Mouse (Mus musculus): ENCODE results near the gene Ccr8. TPM values are rescaled to one million over a fixed set of nuclear protein-coding genes. Genes with fewer than 3 reads are reported as not detected.

Ccr8 gene
- polyA plus RNA-seq (2012; rRNA removed) = 1.6 and 2.4 TPM in 2 replicates
- polyA plus RNA-seq (2014; fragmentation: Nextera tagmentation; extraction: Ambion mirVana) = 3.4 and 4.0 TPM in 2 replicates

DNA sequence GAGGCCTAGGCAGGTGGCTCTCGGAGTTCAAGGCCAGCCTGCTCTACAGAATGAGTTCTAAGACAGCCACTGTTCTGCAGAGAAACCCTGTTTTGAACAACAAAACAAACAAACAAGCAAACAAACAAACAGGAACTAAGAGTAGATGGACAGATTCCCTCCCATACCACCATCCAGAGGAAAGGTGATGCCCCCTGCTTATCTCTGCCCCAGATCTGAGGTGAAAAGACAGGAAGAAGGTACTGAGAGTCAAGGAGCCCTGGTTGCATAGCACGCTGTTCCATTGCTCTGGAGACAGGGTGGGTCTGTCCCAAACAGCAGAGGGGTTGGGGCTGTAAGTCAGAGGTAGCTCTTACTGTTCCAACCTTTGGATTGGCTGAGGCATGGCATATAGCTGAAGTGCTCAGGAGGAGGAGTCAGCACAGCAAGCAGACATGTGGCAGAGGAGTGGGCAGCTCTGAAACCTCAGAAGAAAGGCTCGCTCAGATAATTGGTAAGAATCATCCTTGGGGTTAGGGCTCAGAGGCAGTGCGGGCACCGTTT, at the start of gene Ccr8:
TSS of gene Ccr8 (plus strand) at position 419 of the 543 bp plus-strand sequence.
- TF ChIP-seq POLR2A (IDR thresholded peaks at IDR 0.05; ENCODE audit: borderline replicate concordance, extremely low read depth, insufficient read depth, insufficient read length) = no peak
- ATAC-seq (ENCODE audit: low FRiP score, low read depth) (no peak), DNase-seq (ENCODE audit: low spot score) (no peak)
- H3K27me3 ChIP-seq (ENCODE audit: control insufficient read depth, insufficient read depth, low read length) = no peaks in the 10 kb centered on the region
- no peaks in the 10 kb centered on the region for H3K4me1 ChIP-seq (ENCODE audit: control insufficient read depth, insufficient read depth, low read length)
- no peak within 1 kb of the TSS for H3K4me2 ChIP-seq (replicated peaks; ENCODE audit: low read depth, low read length, severe bottlenecking)
- no peaks in the 10 kb centered on the region for H3K36me3 ChIP-seq (ENCODE audit: control insufficient read depth, insufficient read depth, low read length)
- H3K4me3 ChIP-seq (replicated peaks; ENCODE audit: low read length) = no peak within 1 kb of the TSS
- H3K27ac ChIP-seq (replicated peaks; ENCODE audit: low read depth, low read length) = no peak within 1 kb of the TSS
- WGBS = 75% methylated on average over 5 of the region's 5 CpGs
- no peak within 1 kb of the TSS for H3K9ac ChIP-seq (ENCODE audit: low read depth, low read length, severe bottlenecking)
- no peaks in the 10 kb centered on the region for H3K9me3 ChIP-seq (ENCODE audit: control insufficient read depth, low read length)

DNA sequence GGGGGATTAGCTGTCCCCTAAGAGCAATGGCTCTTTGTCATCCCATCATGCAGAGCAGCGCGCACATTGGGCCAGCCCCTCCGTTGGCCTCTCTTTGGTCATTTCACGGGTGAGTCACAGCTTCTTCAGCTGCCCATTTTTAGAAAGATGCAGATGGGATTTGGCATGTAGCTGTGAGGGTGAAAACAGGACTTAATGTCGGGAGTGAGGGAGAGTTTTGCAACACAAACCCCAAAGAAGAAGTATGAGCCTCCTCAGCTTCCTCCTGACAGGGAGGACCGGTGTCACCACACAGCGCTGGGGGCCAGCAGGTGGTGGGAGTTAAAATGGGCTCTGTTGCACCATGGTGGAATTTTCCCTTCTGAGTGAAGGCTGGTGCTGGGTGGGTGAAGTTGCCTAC, 48.8 kb upstream of the Ccr8 start:
- WGBS = 85% methylated on average over 7 of the region's 7 CpGs
- Histone ChIP-seq H3K36me3 (ENCODE audit: control insufficient read depth, insufficient read depth, low read length) (no peaks in the 10 kb centered on the region), H3K9ac (ENCODE audit: low read depth, low read length, severe bottlenecking) (no peak overlapping the region), H3K4me3 (replicated peaks; ENCODE audit: low read length) (no peak overlapping the region), H3K27ac (replicated peaks; ENCODE audit: low read depth, low read length) (no peak overlapping the region), H3K27me3 (ENCODE audit: control insufficient read depth, insufficient read depth, low read length) (no peaks in the 10 kb centered on the region), H3K4me1 (ENCODE audit: control insufficient read depth, insufficient read depth, low read length) (no peaks in the 10 kb centered on the region), H3K4me2 (replicated peaks; ENCODE audit: low read depth, low read length, severe bottlenecking) (no peak overlapping the region), H3K9me3 (ENCODE audit: control insufficient read depth, low read length) (no peaks in the 10 kb centered on the region)
- no peak for ATAC-seq (ENCODE audit: low FRiP score, low read depth)
- TF ChIP-seq POLR2A (IDR thresholded peaks at IDR 0.05; ENCODE audit: borderline replicate concordance, extremely low read depth, insufficient read depth, insufficient read length) = no peak
- no peak for DNase-seq (ENCODE audit: low spot score)

DNA sequence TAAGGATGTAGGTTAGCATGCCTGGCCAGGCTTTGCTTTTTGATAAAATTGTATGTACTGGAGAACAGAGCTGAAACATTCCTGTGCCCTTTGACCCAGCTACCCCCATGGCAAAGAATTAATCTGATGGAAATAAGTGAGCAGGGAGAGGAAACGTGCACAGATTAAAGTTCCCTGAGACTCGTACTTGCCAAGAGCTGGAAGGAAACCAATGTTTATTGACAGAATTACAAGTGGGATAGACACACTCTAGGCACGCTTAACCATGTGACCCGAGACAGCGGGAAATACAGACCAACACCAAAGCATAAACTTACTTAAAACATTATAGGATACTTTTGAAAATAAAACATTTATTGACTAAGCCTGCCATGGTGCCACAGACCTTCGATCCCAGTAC, 43.4 kb upstream of the Ccr8 start:
- no peaks in the 10 kb centered on the region for H3K9me3 ChIP-seq (ENCODE audit: control insufficient read depth, low read length)
- no peaks in the 10 kb centered on the region for H3K27me3 ChIP-seq (ENCODE audit: control insufficient read depth, insufficient read depth, low read length)
- H3K9ac ChIP-seq (ENCODE audit: low read depth, low read length, severe bottlenecking) = no peak overlapping the region
- H3K4me1 ChIP-seq (ENCODE audit: control insufficient read depth, insufficient read depth, low read length) = no peaks in the 10 kb centered on the region
- WGBS = 73% methylated on average over 6 of the region's 6 CpGs
- no peaks in the 10 kb centered on the region for H3K36me3 ChIP-seq (ENCODE audit: control insufficient read depth, insufficient read depth, low read length)
- ATAC-seq (ENCODE audit: low FRiP score, low read depth) (no peak), DNase-seq (ENCODE audit: low spot score) (no peak)
- no peak overlapping the region for H3K4me2 ChIP-seq (replicated peaks; ENCODE audit: low read depth, low read length, severe bottlenecking)
- H3K27ac ChIP-seq (replicated peaks; ENCODE audit: low read depth, low read length) = no peak overlapping the region
- no peak for TF ChIP-seq POLR2A (IDR thresholded peaks at IDR 0.05; ENCODE audit: borderline replicate concordance, extremely low read depth, insufficient read depth, insufficient read length)
- H3K4me3 ChIP-seq (replicated peaks; ENCODE audit: low read length) = no peak overlapping the region

DNA sequence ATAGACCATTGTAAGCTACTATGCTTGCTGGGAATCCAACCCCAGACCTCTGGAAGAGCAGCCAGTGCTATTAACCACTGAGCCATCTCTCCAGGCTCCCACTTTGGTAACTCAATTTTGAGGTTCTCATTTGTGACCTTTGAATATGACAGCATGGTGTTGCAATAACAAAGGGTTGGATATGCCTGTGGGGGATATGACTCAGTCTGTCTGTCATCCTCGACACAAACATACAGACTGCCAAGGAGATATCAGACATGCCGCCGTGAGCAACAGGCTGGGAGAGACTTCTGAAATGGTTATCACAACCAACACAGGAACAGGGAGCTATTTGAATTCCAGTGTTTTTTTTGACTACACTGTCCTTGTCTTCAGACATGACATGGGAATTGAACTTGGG, 42.5 kb upstream of the Ccr8 start:
- WGBS = 71% methylated on average over 3 of the region's 3 CpGs
- no peak overlapping the region for H3K27ac ChIP-seq (replicated peaks; ENCODE audit: low read depth, low read length)
- no peaks in the 10 kb centered on the region for H3K36me3 ChIP-seq (ENCODE audit: control insufficient read depth, insufficient read depth, low read length)
- H3K4me2 ChIP-seq (replicated peaks; ENCODE audit: low read depth, low read length, severe bottlenecking) = no peak overlapping the region
- H3K27me3 ChIP-seq (ENCODE audit: control insufficient read depth, insufficient read depth, low read length) = no peaks in the 10 kb centered on the region
- H3K9ac ChIP-seq (ENCODE audit: low read depth, low read length, severe bottlenecking) = no peak overlapping the region
- H3K4me3 ChIP-seq (replicated peaks; ENCODE audit: low read length) = no peak overlapping the region
- no peak for ATAC-seq (ENCODE audit: low FRiP score, low read depth)
- no peaks in the 10 kb centered on the region for H3K4me1 ChIP-seq (ENCODE audit: control insufficient read depth, insufficient read depth, low read length)
- H3K9me3 ChIP-seq (ENCODE audit: control insufficient read depth, low read length) = no peaks in the 10 kb centered on the region
- DNase-seq (ENCODE audit: low spot score) = no peak
- no peak for TF ChIP-seq POLR2A (IDR thresholded peaks at IDR 0.05; ENCODE audit: borderline replicate concordance, extremely low read depth, insufficient read depth, insufficient read length)

DNA sequence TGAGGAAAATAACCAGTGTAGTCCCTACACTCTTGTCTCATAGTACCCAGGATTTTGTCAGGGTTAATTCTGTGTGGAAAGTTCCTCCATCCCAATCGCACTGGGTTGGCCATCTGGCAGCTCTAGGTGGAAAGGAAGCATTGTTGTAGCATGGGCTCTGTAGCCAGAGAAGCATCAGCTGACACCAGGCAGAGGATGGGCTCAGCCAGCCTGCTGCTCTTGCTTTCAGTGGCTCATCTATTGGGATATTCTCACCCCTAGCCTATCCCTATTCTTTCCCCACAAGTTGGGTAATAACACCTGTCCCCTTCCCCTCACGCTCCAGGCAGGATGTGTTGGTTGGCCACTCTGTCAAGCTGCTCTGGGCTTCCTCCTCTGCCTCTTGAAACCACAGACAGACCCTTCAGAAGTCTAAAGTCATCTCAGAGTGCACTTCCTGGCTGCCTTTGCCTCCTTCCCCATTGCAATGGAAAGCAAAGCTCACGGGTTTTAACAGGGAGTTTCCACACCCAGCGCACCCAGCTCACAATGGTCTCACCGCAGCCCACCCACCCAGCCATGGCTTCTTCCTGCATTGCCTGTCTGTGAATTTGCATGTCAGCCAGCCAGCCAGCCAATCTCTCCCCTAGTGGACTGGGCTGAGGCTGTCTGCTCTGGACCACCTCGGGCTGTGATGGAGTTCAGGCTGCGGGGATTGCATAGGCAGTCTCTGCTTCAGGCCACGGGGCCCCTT, 37.2 kb upstream of the Ccr8 start:
- ATAC-seq (ENCODE audit: low FRiP score, low read depth) (no peak), DNase-seq (ENCODE audit: low spot score) (no peak)

More for the DNA sequence above, 37.2 kb upstream of the Ccr8 start:
- no peak overlapping the region for H3K9ac ChIP-seq (ENCODE audit: low read depth, low read length, severe bottlenecking)
- 42% methylated on average over 8 of the region's 8 CpGs for WGBS
- no peaks in the 10 kb centered on the region for H3K36me3 ChIP-seq (ENCODE audit: control insufficient read depth, insufficient read depth, low read length)
- H3K4me2 ChIP-seq (replicated peaks; ENCODE audit: low read depth, low read length, severe bottlenecking) = no peak overlapping the region
- no peak for TF ChIP-seq POLR2A (IDR thresholded peaks at IDR 0.05; ENCODE audit: borderline replicate concordance, extremely low read depth, insufficient read depth, insufficient read length)
- no peaks in the 10 kb centered on the region for H3K4me1 ChIP-seq (ENCODE audit: control insufficient read depth, insufficient read depth, low read length)
- H3K9me3 ChIP-seq (ENCODE audit: control insufficient read depth, low read length) = no peaks in the 10 kb centered on the region
- H3K4me3 ChIP-seq (replicated peaks; ENCODE audit: low read length) = no peak overlapping the region
- no peaks in the 10 kb centered on the region for H3K27me3 ChIP-seq (ENCODE audit: control insufficient read depth, insufficient read depth, low read length)
- H3K27ac ChIP-seq (replicated peaks; ENCODE audit: low read depth, low read length) = no peak overlapping the region
